Mouse (Mus musculus) B cell, adult (primary cell): Measurements from ENCODE around the gene Arl9. TPM values are rescaled to one million over a fixed set of nuclear protein-coding genes. Genes with fewer than 3 reads are reported as not detected.

ENCODE experiments used
- total RNA-seq: library from RNA; stranded (reverse); gene quantifications from 4 replicates; pipeline ENCODE4 v1.2.4, GENCODE M21; 2023; ENCODE audit not compliant: inconsistent age

Gene Arl9
- total RNA-seq, result 2.2 to 4.0 TPM in 2 of 4 replicates, not detected in the others

GRCm38 (mm10) chr5:77004051-77004821, at the start of gene Arl9:
TSS of gene Arl9 (plus strand) at chr5:77004055.

GRCm38 (mm10) chr5:76974554-76975285, 29.1 kb upstream of the Arl9 start, which contains the start of gene Srp72:
TSS of gene Srp72 (plus strand) at chr5:76974683.

DNA sequence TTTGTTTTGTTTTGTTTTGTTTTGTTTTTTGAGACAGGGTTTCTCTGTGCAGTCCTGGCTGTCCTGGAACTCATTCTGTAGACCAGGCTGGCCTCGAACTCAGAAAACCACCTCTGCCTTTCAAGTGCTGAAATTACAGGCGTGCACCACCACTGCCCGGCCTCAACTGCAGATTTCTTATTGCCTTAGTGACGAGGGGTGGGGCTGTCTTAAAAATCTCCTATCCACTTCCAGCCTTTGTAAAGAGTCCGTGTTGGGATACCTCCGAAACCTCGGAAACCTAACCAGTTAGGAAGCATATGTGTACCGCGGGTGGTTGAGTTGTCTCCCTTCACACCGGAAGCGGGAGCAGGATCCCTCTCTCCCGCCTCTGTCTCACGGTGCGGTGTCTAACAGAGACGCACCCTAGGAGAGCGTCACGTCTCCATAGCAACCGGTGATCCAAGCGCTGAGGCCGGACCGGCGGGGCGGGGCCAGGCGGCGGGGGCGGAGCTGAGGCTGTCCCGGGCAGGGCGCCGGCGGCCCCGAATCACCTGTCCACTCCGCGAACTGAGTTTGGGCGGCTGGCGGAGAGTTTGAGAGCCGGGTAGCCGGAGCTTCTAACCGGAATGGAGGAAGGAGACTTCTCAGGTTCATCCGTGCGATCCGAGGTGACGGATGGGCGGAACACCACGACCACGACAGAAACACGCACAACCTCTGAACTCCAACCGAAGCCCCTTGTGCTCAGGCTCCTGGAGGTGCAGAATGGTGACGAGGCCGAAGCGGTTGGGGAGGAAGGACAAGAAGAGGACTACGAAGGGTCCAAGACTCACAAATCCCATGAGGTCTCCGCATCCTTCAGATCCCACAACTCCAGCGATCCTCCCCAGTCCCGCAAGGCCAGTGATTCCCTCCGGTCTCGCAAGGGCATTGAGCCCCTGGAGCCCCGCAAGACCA, 12.0 kb downstream of the Arl9 start, which contains the start of gene Thegl:
TSS of gene Thegl (plus strand) at position 480 of the 939 bp plus-strand sequence.

Other genes starting within 250 kb of the Arl9 start
- gene Aasdh, start 98.5 kb upstream of the Arl9 start, total RNA-seq, result 26.0 to 35.5 TPM (median 29.5 TPM) in 4 replicates
- 72.8 to 85.9 TPM (median 78.7 TPM) in 4 replicates for gene Paics, start 52.7 kb upstream of the Arl9 start, total RNA-seq
- 18.4 to 21.8 TPM (median 19.4 TPM) in 4 replicates for gene Ppat, start 52.5 kb upstream of the Arl9 start, total RNA-seq
- gene Srp72, start 29.4 kb upstream of the Arl9 start, total RNA-seq, result 136 to 155 TPM (median 149 TPM) in 4 replicates
- 0.32 to 1.3 TPM (median 0.53 TPM) in 4 replicates for gene Thegl, start 12.0 kb downstream of the Arl9 start, total RNA-seq
- gene Hopx, start 111.1 kb downstream of the Arl9 start, total RNA-seq, result 17.4 to 21.8 TPM (median 19.9 TPM) in 4 replicates
- not detected in 4 replicates for gene Spink2, start 207.4 kb downstream of the Arl9 start, total RNA-seq